Mouse (Mus musculus) limb, embryonic 14.5 days (tissue): ENCODE measurements around the gene Carns1. TPM values are rescaled to one million over a fixed set of nuclear protein-coding genes. Genes with fewer than 3 reads are reported as not detected.

ENCODE experiments used
- ATAC-seq: fragments of 200-750 bp; cut with Nextera tagmentation; 2 replicates; pipeline ENCODE4 v1.8.0; 2017; ENCODE audit warnings: low read depth, moderate number of reproducible peaks, moderate TSS enrichment; ENCODE audit not compliant: low FRiP score
- DNase-seq: peaks from one replicate; pipeline ENCODE4 v3.0.0-alpha.2; 2015; ENCODE audit warnings: low spot score
- H3K27ac ChIP-seq: fragments of 300-500 bp; sonication (generic); replicated peaks from 2 replicates; pipeline ENCODE4 v1.5.1; 2014; ENCODE audit warnings: low read depth, mild to moderate bottlenecking, low read length, moderate library complexity, mixed read lengths
- H3K27me3 ChIP-seq: fragments of 300-500 bp; sonication (generic); 2 replicates; pipeline ENCODE4 v1.6.1; 2014; ENCODE audit warnings: low read length, mixed read lengths; ENCODE audit not compliant: control insufficient read depth, insufficient read depth
- H3K36me3 ChIP-seq: fragments of 300-500 bp; sonication (generic); 2 replicates; pipeline ENCODE4 v1.6.1; 2014; ENCODE audit warnings: mild to moderate bottlenecking, low read length, moderate library complexity, mixed read lengths; ENCODE audit not compliant: control insufficient read depth, insufficient read depth
- H3K4me1 ChIP-seq: fragments of 300-500 bp; sonication (generic); 2 replicates; pipeline ENCODE4 v1.6.1; 2014; ENCODE audit warnings: antibody characterized with exemption, low read length, mixed read lengths; ENCODE audit not compliant: control insufficient read depth, insufficient read depth
- H3K4me2 ChIP-seq: fragments of 300-500 bp; sonication (generic); replicated peaks from 2 replicates; pipeline ENCODE4 v1.6.1; 2014; ENCODE audit warnings: low read depth, mild to moderate bottlenecking, low read length, moderate library complexity; ENCODE audit not compliant: severe bottlenecking
- H3K4me3 ChIP-seq: fragments of 300-500 bp; sonication (generic); replicated peaks from 2 replicates; pipeline ENCODE4 v1.5.1; 2014; ENCODE audit warnings: low read length
- H3K9ac ChIP-seq: fragments of 300-500 bp; sonication (generic); 2 replicates; pipeline ENCODE4 v1.6.1; 2014; ENCODE audit warnings: mild to moderate bottlenecking, low read depth, low read length, moderate library complexity; ENCODE audit not compliant: severe bottlenecking
- H3K9me3 ChIP-seq: fragments of 300-500 bp; sonication (generic); 2 replicates; pipeline ENCODE4 v1.6.1; 2016; ENCODE audit warnings: low read length; ENCODE audit not compliant: control insufficient read depth
- POLR2A ChIP-seq: fragments of 200-500 bp; IDR thresholded peaks from 2 replicates; pipeline ENCODE4 v1.8.0; 2012; ENCODE audit warnings: inconsistent platforms, mild to moderate bottlenecking, moderate library complexity, borderline replicate concordance; ENCODE audit not compliant: insufficient read depth, insufficient read length; ENCODE audit errors: extremely low read depth
- WGBS: fragments of 180-500 bp; shearing (Covaris S2); extraction: QIAGEN DNeasy Blood & Tissue Kit; methylation state at CpG from one replicate; pipeline ENCODE4 v1.1.7; 2014; 5-methylcytosine and 5-hydroxymethylcytosine counted together
- polyA plus RNA-seq, 2 experiments: library from polyadenylated mRNA; depleted of rRNA in 1 of 2; stranded (reverse) in 1 of 2; unstranded in 1 of 2; fragments of >200 nt; fragmentation: Nextera tagmentation in 1 of 2; extraction: Ambion mirVana in 1 of 2; gene quantifications; 2 replicates each; pipeline versions ENCODE4 v1.2.1 to v1.2.3; 2012 to 2014

Carns1 gene
- polyA plus RNA-seq, 2 experiments, result 1.8 to 2.6 TPM

DNA sequence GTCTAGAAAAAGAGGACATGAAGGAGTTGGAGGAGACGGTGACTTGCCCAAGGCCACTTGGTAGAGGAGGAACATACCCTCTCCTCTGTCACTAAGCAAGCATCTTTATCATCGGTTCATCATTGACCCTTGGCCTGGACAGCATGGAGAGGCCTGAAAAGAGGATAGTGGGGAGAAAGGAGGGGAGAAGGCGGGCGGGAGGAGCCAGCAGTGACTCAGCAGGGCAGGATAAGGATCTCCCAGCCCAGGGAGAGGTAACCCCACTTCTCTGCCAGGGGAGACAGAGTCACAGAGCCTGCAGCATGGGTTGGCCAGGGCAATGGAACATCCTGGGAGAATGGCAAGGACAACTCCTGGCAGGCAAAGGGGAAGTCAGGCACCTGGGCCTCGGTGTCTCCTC is 33.3 kb upstream of the Carns1 start:
- Histone ChIP-seq H3K4me2 (no peak overlapping the region), H3K4me1 (peaks cover 19% of the 10 kb centered on the region), H3K36me3 (no peaks in the 10 kb centered on the region), H3K9me3 (no peaks in the 10 kb centered on the region), H3K27ac (no peak overlapping the region), H3K4me3 (no peak overlapping the region), H3K9ac (no peak overlapping the region), H3K27me3 (no peaks in the 10 kb centered on the region)
- no peak for ATAC-seq
- 70% methylated on average over 5 of the region's 5 CpGs for WGBS
- TF ChIP-seq POLR2A, result no peak
- no peak for DNase-seq

DNA sequence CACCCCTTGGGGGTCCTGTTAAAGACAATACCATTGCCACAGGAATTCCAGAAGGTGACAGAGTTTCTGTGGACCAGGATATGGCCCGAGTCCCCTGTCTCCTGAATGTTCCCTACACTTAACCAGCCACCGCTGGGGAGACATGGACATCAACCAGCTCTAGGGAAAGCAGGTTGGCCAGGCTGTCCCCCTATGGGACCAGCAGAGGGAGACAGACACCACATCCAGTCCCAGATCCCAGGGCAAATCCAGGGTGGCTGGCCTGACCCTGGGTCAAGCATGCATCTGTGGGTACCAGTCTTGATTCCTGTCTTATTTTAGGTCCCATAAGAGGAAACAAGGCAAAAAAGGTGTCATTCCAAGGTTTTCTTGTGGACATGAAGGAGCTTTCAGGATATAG is 31.7 kb upstream of the Carns1 start:
- Histone ChIP-seq H3K4me1 (peaks cover 10% of the 10 kb centered on the region), H3K36me3 (no peaks in the 10 kb centered on the region), H3K27ac (no peak overlapping the region), H3K9me3 (no peaks in the 10 kb centered on the region), H3K27me3 (no peaks in the 10 kb centered on the region), H3K4me3 (no peak overlapping the region), H3K9ac (no peak overlapping the region), H3K4me2 (no peak overlapping the region)
- 0 out of 2 replicates have a peak, but pooled peaks have one; percentile 61 for ATAC-seq
- no peak for TF ChIP-seq POLR2A
- 0% methylated on average over 2 of the region's 2 CpGs for WGBS
- DNase-seq, result peak; percentile 69

DNA sequence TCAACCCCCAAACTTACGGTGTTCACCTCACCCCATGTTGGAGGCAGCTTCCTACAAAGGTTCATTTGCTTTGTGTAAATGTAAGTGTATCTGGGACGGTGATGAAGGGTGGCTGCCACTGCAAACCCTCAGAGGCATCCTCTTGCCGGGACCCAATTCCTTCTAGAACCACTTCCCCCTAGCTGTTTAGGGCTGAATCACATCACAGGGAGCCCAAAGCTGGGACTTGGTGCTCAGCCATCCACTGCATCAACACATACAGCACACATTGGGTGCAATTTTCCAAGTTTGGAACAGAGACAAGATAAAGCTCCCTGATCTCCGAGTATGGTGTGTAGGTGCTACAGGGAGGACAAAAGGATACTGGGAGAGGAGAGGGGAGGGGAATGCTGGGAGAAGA is 29.6 kb upstream of the Carns1 start:
- no peak for ATAC-seq
- DNase-seq, result no peak
- no peak overlapping the region for H3K27ac ChIP-seq
- peaks cover 16% of the 10 kb centered on the region for H3K4me1 ChIP-seq
- no peak for TF ChIP-seq POLR2A
- no peak overlapping the region for H3K9ac ChIP-seq
- H3K4me3 ChIP-seq, result no peak overlapping the region
- H3K4me2 ChIP-seq, result no peak overlapping the region
- H3K27me3 ChIP-seq, result no peaks in the 10 kb centered on the region
- 71% methylated on average over 3 of the region's 4 CpGs for WGBS
- H3K9me3 ChIP-seq, result no peaks in the 10 kb centered on the region
- peaks cover 5% of the 10 kb centered on the region; the same call in 1 of the 2 replicates for H3K36me3 ChIP-seq

- DNase-seq, result no peak
- WGBS, result 60% methylated on average over 13 of the region's 13 CpGs
Measured at GRCm38 (mm10) chr19:4203604-4204326, 28.5 kb upstream of the Carns1 start.

GRCm38 (mm10) chr19:4203148-4203547 is 27.9 kb upstream of the Carns1 start:
- DNase-seq, result no peak
- H3K4me2 ChIP-seq, result no peak overlapping the region

More at GRCm38 (mm10) chr19:4203604-4204326, 28.5 kb upstream of the Carns1 start:
- no peak overlapping the region for H3K4me2 ChIP-seq
- H3K9me3 ChIP-seq, result no peaks in the 10 kb centered on the region
- no peak for TF ChIP-seq POLR2A
- no peak overlapping the region for H3K27ac ChIP-seq
- no peak overlapping the region for H3K9ac ChIP-seq
- H3K36me3 ChIP-seq, result peaks cover 16% of the 10 kb centered on the region
- ATAC-seq, result no peak
- no peaks in the 10 kb centered on the region for H3K27me3 ChIP-seq
- H3K4me1 ChIP-seq, result peaks cover 16% of the 10 kb centered on the region
- no peak overlapping the region for H3K4me3 ChIP-seq

More at GRCm38 (mm10) chr19:4203148-4203547, 27.9 kb upstream of the Carns1 start:
- H3K27me3 ChIP-seq, result no peaks in the 10 kb centered on the region
- H3K9ac ChIP-seq, result no peak overlapping the region
- H3K9me3 ChIP-seq, result no peaks in the 10 kb centered on the region
- 62% methylated on average over 3 of the region's 3 CpGs for WGBS
- peaks cover 16% of the 10 kb centered on the region for H3K4me1 ChIP-seq
- no peak for ATAC-seq
- H3K27ac ChIP-seq, result no peak overlapping the region
- H3K36me3 ChIP-seq, result peaks cover 22% of the 10 kb centered on the region
- no peak for TF ChIP-seq POLR2A
- H3K4me3 ChIP-seq, result no peak overlapping the region
